Mouse (Mus musculus): Measurements from ENCODE around the gene Arpc1a. TPM values are rescaled to one million over a fixed set of nuclear protein-coding genes. Genes with fewer than 3 reads are reported as not detected.
"Not testable (repeated sequence)": the region's sequence is repeated elsewhere in the genome, so short reads cannot be mapped to it uniquely, and the experiment has no call there.

Arpc1a gene
- polyA plus RNA-seq, 1 experiment from 2014 or later, result 185 TPM

DNA sequence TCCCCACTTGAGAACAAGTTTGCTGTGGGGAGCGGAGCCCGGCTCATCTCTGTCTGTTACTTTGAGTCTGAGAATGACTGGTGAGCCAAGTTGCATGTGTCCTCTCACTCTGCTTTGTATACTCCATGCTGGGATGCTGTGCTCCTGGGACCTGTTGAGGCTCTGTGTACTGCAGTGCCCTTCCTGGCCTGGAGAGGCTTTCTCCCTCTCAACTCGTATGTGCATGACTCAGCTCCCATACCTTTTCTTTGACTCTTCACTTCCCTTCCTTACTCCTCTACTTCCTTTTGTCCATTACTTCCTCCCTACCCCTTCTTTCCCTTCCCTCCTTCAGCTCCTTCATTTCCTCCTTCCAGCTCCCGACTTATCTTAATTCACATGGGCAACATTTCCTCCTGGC, 12.6 kb downstream of the Arpc1a start:
- no peak overlapping the region for H3K27ac ChIP-seq (ENCODE audit: low read depth, low read length)
- ATAC-seq (ENCODE audit: low FRiP score), result no peak
- no peaks in the 10 kb centered on the region for H3K9me3 ChIP-seq (ENCODE audit: control insufficient read depth, low read length)
- H3K4me2 ChIP-seq (replicated peaks; ENCODE audit: low read depth, low read length), result no peak overlapping the region
- H3K36me3 ChIP-seq (ENCODE audit: control insufficient read depth, insufficient read depth, low read length), result peaks cover 14% of the 10 kb centered on the region
- no peak overlapping the region for H3K4me3 ChIP-seq (ENCODE audit: low read depth, low read length)
- WGBS, result 94% methylated on average over 4 of the region's 4 CpGs
- no peak for DNase-seq (ENCODE audit: low spot score)
- no peaks in the 10 kb centered on the region for H3K4me1 ChIP-seq (replicated peaks; ENCODE audit: control insufficient read depth, insufficient read depth, low read length)
- H3K9ac ChIP-seq (ENCODE audit: low read depth, low read length), result no peak overlapping the region
- no peaks in the 10 kb centered on the region for H3K27me3 ChIP-seq (ENCODE audit: control insufficient read depth, insufficient read depth, low read length)

DNA sequence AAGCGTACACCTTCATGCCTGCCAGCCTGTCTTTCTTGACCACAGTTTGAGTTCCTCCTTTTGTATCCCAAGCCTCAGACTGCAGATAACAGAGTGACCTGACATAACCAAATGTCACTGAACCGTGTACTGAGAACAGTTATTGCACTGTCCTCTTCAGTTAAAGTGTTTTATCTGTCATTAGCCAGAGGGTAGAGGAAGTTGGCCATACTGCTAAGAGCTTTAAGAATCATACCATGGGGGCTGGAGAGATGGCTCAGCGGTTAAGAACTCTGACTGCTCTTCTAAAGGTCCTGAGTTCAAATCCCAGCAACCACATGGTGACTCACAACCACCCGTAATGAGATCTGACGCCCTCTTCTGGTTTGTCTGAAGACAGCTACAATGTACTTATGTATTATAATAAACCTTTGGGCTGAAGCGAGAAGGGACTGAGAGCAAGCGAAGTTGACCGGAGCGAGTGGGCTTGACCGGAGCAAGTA, 14.8 kb downstream of the Arpc1a start:
- no peaks in the 10 kb centered on the region for H3K27me3 ChIP-seq (ENCODE audit: control insufficient read depth, insufficient read depth, low read length)
- no peaks in the 10 kb centered on the region for H3K4me1 ChIP-seq (replicated peaks; ENCODE audit: control insufficient read depth, insufficient read depth, low read length)
- H3K27ac ChIP-seq (ENCODE audit: low read depth, low read length), result no peak overlapping the region
- H3K4me2 ChIP-seq (replicated peaks; ENCODE audit: low read depth, low read length), result no peak overlapping the region
- peaks cover 19% of the 10 kb centered on the region for H3K36me3 ChIP-seq (ENCODE audit: control insufficient read depth, insufficient read depth, low read length)
- no peak overlapping the region for H3K9ac ChIP-seq (ENCODE audit: low read depth, low read length)
- no peak overlapping the region for H3K4me3 ChIP-seq (ENCODE audit: low read depth, low read length)
- ATAC-seq (ENCODE audit: low FRiP score) (no peak), DNase-seq (ENCODE audit: low spot score) (no peak)
- 92% methylated on average over 10 of the region's 10 CpGs for WGBS
- H3K9me3 ChIP-seq (ENCODE audit: control insufficient read depth, low read length), result no peaks in the 10 kb centered on the region

DNA sequence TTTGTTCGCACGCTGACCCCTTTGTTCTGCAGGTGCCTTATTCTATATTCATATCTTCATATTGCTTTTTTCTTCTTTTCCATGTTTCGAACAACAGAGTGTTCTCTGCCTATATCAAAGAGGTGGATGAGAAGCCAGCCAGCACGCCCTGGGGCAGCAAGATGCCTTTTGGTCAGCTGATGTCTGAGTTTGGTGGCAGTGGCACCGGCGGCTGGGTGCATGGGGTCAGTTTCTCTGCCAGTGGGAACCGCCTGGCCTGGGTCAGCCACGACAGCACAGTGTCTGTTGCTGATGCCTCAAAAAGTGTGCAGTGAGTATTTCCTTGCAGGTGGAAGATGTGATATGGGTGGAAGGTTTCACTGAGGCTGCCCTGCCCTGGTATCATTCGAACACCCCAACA, 17.3 kb downstream of the Arpc1a start:
- Histone ChIP-seq H3K9me3 (ENCODE audit: control insufficient read depth, low read length) (no peaks in the 10 kb centered on the region), H3K27me3 (ENCODE audit: control insufficient read depth, insufficient read depth, low read length) (no peaks in the 10 kb centered on the region), H3K27ac (ENCODE audit: low read depth, low read length) (no peak overlapping the region), H3K4me1 (replicated peaks; ENCODE audit: control insufficient read depth, insufficient read depth, low read length) (no peaks in the 10 kb centered on the region), H3K36me3 (ENCODE audit: control insufficient read depth, insufficient read depth, low read length) (peaks cover 20% of the 10 kb centered on the region), H3K4me3 (ENCODE audit: low read depth, low read length) (no peak overlapping the region), H3K4me2 (replicated peaks; ENCODE audit: low read depth, low read length) (no peak overlapping the region), H3K9ac (ENCODE audit: low read depth, low read length) (no peak overlapping the region)
- 94% methylated on average over 9 of the region's 9 CpGs for WGBS
- DNase-seq (ENCODE audit: low spot score) (no peak), ATAC-seq (ENCODE audit: low FRiP score) (no peak)

DNA sequence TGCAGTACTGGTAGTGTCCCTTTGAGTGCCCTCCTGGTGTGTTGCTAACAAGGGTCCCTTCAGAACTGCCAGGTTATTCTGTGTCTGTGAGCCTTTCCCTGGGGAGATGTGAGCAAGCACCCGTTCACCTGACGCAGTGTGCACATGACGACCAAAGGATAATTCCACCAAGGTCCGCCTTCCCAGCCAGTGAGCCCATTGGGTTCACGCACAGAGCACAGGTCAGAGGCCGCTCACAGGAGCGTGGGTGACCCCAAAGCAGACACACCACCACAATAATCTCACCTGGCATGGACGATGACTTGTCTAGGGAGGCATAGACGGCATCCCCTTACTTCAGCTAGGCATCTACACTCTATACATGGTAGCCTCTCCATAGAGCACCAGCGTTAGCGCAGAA, 17.8 kb downstream of the Arpc1a start:
- H3K4me1 ChIP-seq (replicated peaks; ENCODE audit: control insufficient read depth, insufficient read depth, low read length); H3K9ac ChIP-seq (ENCODE audit: low read depth, low read length); H3K27me3 ChIP-seq (ENCODE audit: control insufficient read depth, insufficient read depth, low read length); ATAC-seq (ENCODE audit: low FRiP score); H3K4me3 ChIP-seq (ENCODE audit: low read depth, low read length); H3K27ac ChIP-seq (ENCODE audit: low read depth, low read length); H3K9me3 ChIP-seq (ENCODE audit: control insufficient read depth, low read length); H3K4me2 ChIP-seq (replicated peaks; ENCODE audit: low read depth, low read length); DNase-seq (ENCODE audit: low spot score): not testable (repeated sequence)
- H3K36me3 ChIP-seq (ENCODE audit: control insufficient read depth, insufficient read depth, low read length), result peaks cover 18% of the 10 kb centered on the region
- 96% methylated on average over 11 of the region's 11 CpGs for WGBS

DNA sequence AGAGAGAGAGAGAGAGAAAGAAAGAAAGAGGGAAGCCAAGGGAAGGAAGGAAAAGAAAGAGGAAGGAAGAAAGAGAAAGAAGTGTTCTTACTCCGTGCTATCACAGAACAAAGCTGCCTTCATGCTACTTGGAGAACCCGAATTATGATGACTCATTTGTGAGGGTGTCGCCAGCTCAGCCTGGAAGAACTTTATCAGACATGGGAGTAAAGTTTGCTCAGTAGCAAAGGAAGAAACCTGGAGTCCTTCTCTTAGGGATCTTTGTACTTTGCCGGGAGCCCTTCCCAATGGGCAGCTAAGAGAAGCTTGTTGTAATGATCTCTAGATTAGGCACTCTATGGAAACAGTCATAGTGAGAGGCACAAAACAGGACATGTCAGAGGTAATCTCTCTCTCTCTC, 19.1 kb downstream of the Arpc1a start:
- Histone ChIP-seq H3K36me3 (ENCODE audit: control insufficient read depth, insufficient read depth, low read length) (peaks cover 18% of the 10 kb centered on the region), H3K9me3 (ENCODE audit: control insufficient read depth, low read length) (no peaks in the 10 kb centered on the region), H3K9ac (ENCODE audit: low read depth, low read length) (no peak overlapping the region), H3K27ac (ENCODE audit: low read depth, low read length) (no peak overlapping the region), H3K4me2 (replicated peaks; ENCODE audit: low read depth, low read length) (no peak overlapping the region), H3K4me1 (replicated peaks; ENCODE audit: control insufficient read depth, insufficient read depth, low read length) (no peaks in the 10 kb centered on the region), H3K4me3 (ENCODE audit: low read depth, low read length) (no peak overlapping the region), H3K27me3 (ENCODE audit: control insufficient read depth, insufficient read depth, low read length) (no peaks in the 10 kb centered on the region)
- ATAC-seq (ENCODE audit: low FRiP score) (no peak), DNase-seq (ENCODE audit: low spot score) (no peak)
- 92% methylated on average over 4 of the region's 4 CpGs for WGBS

DNA sequence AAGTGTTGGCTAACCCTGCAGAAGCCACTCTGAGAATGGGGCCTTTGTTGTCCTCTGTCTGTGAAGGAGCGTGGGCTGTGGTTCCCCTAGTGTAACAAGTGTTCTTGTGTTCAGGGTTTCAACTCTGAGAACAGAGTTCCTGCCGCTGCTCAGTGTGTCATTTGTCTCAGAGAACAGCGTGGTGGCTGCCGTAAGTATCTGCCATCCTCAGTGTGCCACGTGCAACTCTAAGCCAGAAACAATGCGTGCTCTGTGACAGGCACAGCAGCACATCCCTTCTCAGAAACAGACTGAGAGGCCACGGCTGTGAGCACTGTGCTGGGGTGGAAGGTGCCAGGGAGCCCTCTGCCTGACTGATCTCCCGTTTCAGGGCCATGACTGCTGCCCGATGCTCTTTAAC, 20.7 kb downstream of the Arpc1a start:
- H3K4me3 ChIP-seq (ENCODE audit: low read depth, low read length), result no peak overlapping the region
- no peak overlapping the region for H3K9ac ChIP-seq (ENCODE audit: low read depth, low read length)
- WGBS, result 84% methylated on average over 9 of the region's 9 CpGs
- no peaks in the 10 kb centered on the region for H3K9me3 ChIP-seq (ENCODE audit: control insufficient read depth, low read length)
- no peak overlapping the region for H3K27ac ChIP-seq (ENCODE audit: low read depth, low read length)
- H3K4me1 ChIP-seq (replicated peaks; ENCODE audit: control insufficient read depth, insufficient read depth, low read length), result no peaks in the 10 kb centered on the region
- H3K27me3 ChIP-seq (ENCODE audit: control insufficient read depth, insufficient read depth, low read length), result no peaks in the 10 kb centered on the region
- DNase-seq (ENCODE audit: low spot score), result no peak
- peaks cover 18% of the 10 kb centered on the region for H3K36me3 ChIP-seq (ENCODE audit: control insufficient read depth, insufficient read depth, low read length)
- no peak overlapping the region for H3K4me2 ChIP-seq (replicated peaks; ENCODE audit: low read depth, low read length)
- ATAC-seq (ENCODE audit: low FRiP score), result no peak

DNA sequence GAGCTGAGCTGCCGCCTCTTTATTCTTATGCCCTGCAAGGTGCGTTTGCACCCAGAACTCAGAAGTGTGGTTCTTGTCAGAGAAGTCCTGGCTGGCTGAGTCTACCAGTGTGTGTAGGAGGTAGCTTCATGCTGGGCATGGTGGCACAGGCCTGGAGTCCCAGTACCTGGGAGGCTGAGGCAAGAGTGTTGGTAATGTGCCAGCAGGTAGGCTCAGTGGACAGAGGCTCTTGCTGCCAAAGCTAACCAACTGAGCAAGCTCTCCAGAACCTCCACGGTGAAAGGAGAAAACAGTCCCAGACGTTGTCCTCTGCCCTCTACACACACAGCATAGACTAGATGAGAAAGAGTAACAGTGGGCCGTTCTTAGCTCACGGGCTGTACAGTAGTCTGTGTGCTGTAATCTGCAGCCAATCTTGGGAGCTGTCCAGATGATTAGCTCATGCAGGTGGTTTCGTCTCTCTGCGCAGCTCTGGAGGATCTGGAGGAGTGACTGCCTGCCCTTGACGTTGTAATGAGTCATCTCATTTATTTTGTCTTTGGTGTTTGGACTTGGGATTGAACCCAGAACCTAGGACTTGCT, 22.2 kb downstream of the Arpc1a start:
- peaks cover 14% of the 10 kb centered on the region for H3K36me3 ChIP-seq (ENCODE audit: control insufficient read depth, insufficient read depth, low read length)
- no peaks in the 10 kb centered on the region for H3K27me3 ChIP-seq (ENCODE audit: control insufficient read depth, insufficient read depth, low read length)
- no peak overlapping the region for H3K9ac ChIP-seq (ENCODE audit: low read depth, low read length)
- ATAC-seq (ENCODE audit: low FRiP score) (no peak), DNase-seq (ENCODE audit: low spot score) (no peak)
- H3K4me3 ChIP-seq (ENCODE audit: low read depth, low read length), result no peak overlapping the region
- 93% methylated on average over 9 of the region's 9 CpGs for WGBS
- H3K27ac ChIP-seq (ENCODE audit: low read depth, low read length), result no peak overlapping the region
- no peaks in the 10 kb centered on the region for H3K9me3 ChIP-seq (ENCODE audit: control insufficient read depth, low read length)
- no peaks in the 10 kb centered on the region for H3K4me1 ChIP-seq (replicated peaks; ENCODE audit: control insufficient read depth, insufficient read depth, low read length)
- no peak overlapping the region for H3K4me2 ChIP-seq (replicated peaks; ENCODE audit: low read depth, low read length)

DNA sequence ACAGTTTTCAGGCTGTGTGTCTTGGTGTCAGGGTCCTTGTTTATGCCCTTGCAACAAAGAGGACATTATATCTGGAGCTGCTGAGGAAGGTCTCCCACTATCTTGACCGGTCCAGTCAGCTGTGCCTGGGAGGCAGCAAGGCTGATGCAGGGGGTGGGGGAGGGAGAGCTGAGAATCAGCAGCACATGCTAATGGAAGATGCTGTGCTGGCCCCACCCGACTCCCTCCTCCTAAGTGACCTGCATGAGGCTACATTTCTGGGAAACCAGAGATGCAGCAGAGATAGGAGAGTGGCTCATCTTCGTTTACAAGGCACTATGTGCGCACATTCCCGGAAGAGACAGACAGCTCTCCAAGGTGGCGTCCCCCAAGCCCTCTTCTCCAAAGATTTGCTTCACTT, 26.8 kb downstream of the Arpc1a start:
- 90% methylated on average over 6 of the region's 6 CpGs for WGBS
- no peak overlapping the region for H3K4me3 ChIP-seq (ENCODE audit: low read depth, low read length)
- peaks cover 6% of the 10 kb centered on the region for H3K27me3 ChIP-seq (ENCODE audit: control insufficient read depth, insufficient read depth, low read length)
- H3K4me1 ChIP-seq (replicated peaks; ENCODE audit: control insufficient read depth, insufficient read depth, low read length), result no peaks in the 10 kb centered on the region
- no peak overlapping the region for H3K4me2 ChIP-seq (replicated peaks; ENCODE audit: low read depth, low read length)
- DNase-seq (ENCODE audit: low spot score), result no peak
- no peak for ATAC-seq (ENCODE audit: low FRiP score)
- H3K9ac ChIP-seq (ENCODE audit: low read depth, low read length), result no peak overlapping the region
- H3K9me3 ChIP-seq (ENCODE audit: control insufficient read depth, low read length), result no peaks in the 10 kb centered on the region
- H3K27ac ChIP-seq (ENCODE audit: low read depth, low read length), result no peak overlapping the region
- peaks cover 3% of the 10 kb centered on the region for H3K36me3 ChIP-seq (ENCODE audit: control insufficient read depth, insufficient read depth, low read length)

DNA sequence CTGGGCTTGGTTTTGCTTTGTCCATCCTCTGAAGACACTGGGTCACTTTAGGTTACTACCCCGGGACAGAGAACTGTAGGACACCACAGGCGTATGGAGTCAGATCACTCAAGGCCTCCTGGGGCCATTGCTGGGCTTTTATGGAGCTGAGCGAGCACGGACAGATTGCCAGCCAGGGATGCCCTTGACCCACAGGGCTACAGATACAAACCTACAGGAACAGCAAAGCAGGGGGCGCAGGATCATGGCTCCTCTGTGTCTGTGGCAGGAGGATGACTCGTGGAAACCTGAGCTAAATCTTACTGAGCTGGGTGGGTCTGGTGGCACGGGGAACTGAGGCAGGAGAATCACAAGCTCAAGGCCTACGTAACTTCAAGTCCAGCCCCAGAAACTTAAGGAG, 28.9 kb downstream of the Arpc1a start:
- Histone ChIP-seq H3K27ac (ENCODE audit: low read depth, low read length) (no peak overlapping the region), H3K9ac (ENCODE audit: low read depth, low read length) (no peak overlapping the region), H3K4me3 (ENCODE audit: low read depth, low read length) (no peak overlapping the region), H3K36me3 (ENCODE audit: control insufficient read depth, insufficient read depth, low read length) (no peaks in the 10 kb centered on the region), H3K4me1 (replicated peaks; ENCODE audit: control insufficient read depth, insufficient read depth, low read length) (no peaks in the 10 kb centered on the region), H3K9me3 (ENCODE audit: control insufficient read depth, low read length) (no peaks in the 10 kb centered on the region), H3K4me2 (replicated peaks; ENCODE audit: low read depth, low read length) (no peak overlapping the region), H3K27me3 (ENCODE audit: control insufficient read depth, insufficient read depth, low read length) (peaks cover 6% of the 10 kb centered on the region)
- DNase-seq (ENCODE audit: low spot score) (no peak), ATAC-seq (ENCODE audit: low FRiP score) (no peak)
- 81% methylated on average over 8 of the region's 8 CpGs for WGBS

Data from hindbrain, embryonic 11.5 days (tissue).